Mouse (Mus musculus): ENCODE measurements at regions not wholly inside any gene's neighbourhood (a gene's known extent, or its start where the extent isn't known, plus 50 kb on each side); places are given as distances from the start of the nearest gene placed in this dataset.

DNA sequence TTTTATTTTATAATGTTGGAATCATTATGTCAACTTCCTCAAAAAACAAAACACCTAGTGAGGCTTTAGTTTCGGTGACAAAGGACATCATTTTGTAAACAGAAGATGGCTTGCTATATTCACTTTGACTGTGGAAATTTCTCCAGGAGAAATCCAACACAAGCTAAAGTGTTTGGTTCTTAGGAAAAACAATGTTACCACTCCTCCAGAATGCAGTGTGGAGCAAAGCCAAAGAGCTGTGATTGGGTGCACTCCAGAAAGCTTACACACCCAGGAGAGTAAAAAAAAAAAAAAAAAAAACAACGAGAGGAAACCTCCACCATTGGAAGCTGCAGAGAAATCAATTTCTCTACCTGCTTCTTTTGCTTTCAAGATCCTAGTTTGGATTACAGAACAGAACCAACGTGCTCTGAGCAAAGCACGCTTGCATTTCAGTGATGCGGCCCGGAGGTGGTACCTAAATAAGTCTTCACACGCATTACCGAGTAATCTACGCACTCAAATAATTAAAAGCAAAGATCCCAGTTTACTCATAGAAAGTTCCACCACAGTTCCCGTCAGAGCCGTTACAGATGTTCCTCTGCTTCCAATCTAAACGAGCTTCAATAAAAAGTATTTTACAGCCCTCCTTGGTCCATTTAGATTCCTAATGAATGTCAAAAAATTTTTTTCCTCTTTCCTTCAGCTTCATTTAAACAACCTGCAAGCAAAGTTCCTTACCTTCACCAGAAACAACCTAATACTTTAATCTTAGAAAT, 199.5 kb upstream of the Gk2 start:
- no peak for DNase-seq (ENCODE audit: low read depth, low spot score)

DNA sequence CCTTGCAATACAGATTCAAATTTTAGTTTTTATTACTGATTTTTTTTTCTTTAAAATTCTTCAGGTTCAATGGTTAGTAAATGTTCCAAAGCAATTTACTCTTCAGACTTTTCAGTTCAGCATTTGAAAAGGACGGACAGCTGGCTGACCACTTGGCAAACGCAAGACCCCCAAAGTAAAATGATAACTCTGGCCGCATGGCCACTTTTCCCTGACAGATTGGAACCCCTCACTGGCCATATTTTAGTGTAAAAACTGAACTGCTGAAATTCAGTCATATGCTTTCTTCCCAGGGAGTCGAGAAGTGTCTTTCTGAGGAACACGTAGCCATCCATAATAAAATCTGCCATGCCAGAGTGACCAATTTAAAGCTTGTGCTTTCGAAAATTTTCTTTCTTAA, 198.4 kb upstream of the Gk2 start:
- DNase-seq (ENCODE audit: low read depth, low spot score): no peak

DNA sequence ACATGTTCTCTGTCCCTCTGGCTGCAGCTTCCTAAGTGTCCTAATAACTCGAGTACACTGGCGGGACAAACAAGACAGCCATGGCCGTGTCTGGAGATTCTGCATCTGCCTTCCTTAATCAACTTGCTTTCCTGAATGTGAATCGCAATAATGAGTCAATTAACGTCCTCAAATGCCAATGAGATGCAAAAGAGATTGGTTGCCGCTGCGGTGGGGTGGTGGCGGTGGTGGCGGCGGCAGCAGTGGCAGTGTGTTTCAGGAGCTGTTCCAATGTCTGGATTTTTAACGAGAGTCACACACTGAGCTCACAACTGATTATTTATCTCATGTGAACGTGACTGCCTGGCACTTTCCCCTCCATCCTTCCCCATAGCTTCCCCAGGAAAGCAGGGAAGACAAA, 197.6 kb upstream of the Gk2 start:
- no peak for DNase-seq (ENCODE audit: low read depth, low spot score)

DNA sequence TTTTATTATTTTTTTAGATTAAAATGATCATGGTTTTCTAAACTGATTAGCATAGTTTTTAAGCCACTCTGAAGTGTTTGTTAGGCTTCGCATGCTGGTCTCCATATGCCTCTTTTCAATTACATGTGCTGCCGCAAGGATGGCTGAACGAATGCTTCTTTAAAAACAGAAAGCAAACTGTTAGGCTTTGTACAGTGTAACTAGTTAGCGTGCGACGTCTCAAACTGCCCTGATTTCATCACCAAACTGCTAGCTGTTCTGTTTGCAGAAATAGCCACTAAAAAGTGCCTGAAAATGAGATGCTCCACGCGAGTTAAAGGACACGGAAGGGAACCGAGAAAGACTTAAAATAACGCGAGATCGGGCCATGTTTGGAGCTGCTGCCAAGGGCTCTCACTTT, 185.4 kb upstream of the Gk2 start:
- peak; percentile 50 for DNase-seq (ENCODE audit: low read depth, low spot score)

DNA sequence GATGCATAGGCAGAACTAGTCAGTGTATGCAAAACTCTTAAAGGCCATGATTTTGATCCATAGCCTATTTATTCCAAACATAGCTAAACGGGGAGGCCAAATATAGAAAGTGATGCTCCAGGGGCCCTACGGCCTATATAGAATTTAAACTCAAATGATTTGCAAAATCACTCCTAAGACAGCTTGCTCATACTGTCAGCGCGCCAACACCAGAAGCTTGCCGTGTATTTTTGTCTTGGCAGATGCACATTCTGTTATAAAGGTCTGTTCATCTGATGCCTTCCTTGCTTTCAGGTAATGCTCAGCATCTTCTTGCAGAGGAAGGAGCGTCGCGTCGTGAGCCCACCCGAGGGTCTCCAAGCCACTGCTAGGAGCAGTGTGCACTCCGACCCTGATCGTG, 184.8 kb upstream of the Gk2 start:
- DNase-seq (ENCODE audit: low read depth, low spot score): peak; percentile 82

GRCm38 (mm10) chr5:97636357-97636756, 179.5 kb upstream of the Gk2 start:
- DNase-seq (ENCODE audit: low read depth, low spot score): no peak

- DNase-seq (ENCODE audit: low read depth, low spot score): no peak
Measured at GRCm38 (mm10) chr5:97633766-97634165, 176.9 kb upstream of the Gk2 start.

GRCm38 (mm10) chr5:97632791-97633190, 176.0 kb upstream of the Gk2 start:
- no peak for DNase-seq (ENCODE audit: low read depth, low spot score)

- DNase-seq (ENCODE audit: low read depth, low spot score): peak; percentile 34
Measured at GRCm38 (mm10) chr5:97625200-97625599, 168.4 kb upstream of the Gk2 start.

DNA sequence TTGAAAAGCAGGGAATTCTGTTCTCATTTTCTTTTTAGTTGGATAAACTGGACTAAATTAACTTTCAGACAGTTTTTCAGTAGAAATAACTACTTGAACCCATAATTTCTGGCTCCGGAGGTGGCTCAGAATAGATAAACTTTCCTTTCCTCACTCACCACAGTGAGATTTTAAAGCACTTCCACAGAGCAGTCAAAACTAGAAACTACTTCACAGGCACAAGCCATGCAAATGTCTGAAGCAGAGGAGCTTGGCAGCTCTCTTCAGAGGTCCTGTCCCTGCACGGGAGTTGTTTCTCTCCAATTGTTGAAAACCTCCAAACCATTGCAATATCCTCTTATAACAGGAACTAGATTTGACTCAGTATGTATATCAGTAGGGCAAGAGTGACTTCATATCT, 163.1 kb upstream of the Gk2 start:
- DNase-seq (ENCODE audit: low read depth, low spot score): no peak

DNA sequence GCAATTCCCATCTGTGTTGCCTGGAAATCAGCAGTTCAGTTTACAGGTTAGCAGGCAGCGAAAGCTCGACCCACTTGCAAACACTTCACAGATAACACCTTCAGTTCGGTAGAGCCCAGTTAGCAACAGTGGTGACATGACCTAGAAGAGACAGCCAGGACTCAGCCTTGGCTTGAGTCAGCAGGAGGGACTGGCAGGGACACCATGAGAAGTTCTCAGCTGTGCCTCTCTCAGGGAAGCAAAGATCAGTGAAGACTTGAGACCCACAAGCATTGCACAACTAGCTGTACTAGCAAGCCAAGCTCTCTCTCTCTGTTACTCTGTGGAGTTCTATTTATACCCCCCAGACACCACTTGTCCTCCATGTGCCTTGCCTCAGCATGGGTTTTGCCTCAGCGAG, 161.6 kb upstream of the Gk2 start:
- no peak for DNase-seq (ENCODE audit: low read depth, low spot score)

DNA sequence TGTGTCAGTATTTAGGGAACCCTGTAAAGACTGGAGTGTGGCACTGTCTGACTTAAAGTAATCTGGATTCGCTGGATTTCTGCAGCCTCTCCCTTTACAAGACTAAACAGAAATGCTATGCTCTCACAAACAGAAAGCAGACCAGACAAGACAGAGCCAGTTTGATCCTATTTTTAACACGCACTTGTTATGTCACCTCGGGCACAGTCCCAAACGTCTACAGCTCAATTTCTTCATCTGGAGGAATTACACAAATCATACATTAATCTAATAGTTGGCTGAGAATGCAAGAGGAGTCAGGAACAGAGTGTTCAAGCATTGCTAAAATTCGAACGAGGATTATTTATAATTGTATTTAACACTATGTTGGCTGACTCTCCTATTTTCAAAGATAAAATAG, 145.4 kb upstream of the Gk2 start:
- no peak for DNase-seq (ENCODE audit: low read depth, low spot score)

GRCm38 (mm10) chr5:97601384-97601783, 144.6 kb upstream of the Gk2 start:
- DNase-seq (ENCODE audit: low read depth, low spot score): no peak

DNA sequence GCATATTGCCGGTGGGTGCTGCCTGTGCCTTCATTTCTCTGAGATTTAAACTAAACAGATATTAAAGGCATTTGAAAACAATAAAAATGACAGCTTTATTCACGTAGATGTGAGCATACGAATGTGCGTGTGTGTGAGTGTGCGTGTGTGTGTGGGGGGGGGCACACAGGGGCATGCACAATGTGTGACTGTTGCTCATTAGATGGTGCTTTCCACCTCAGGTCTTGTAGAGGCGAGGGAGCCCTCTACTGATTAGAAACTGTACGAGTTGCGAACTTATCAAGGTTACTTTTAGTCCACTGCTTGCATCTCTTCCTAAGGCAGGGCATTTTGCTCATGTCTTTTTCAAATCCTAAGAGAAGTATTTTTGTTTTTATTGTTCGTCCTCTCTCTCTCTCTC, 141.9 kb upstream of the Gk2 start:
- DNase-seq (ENCODE audit: low read depth, low spot score): no peak

DNA sequence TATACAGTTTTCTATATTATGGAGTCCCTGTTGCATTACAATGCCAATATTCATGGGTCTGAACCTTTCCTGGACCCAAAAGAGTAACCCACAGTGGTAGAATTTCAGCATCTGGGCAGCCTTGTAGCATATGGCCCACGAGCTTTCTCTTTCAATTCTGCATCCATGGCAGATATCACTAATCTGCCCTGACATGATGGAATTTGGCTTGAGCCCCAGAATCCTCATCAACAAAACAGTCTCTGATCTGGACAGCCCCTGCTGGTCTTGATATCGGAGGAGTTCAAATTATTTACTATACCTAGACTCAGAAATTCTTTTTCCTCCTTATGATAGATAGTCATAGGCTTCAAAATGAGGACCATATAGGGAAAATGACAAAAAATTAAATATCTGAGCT, 139.1 kb upstream of the Gk2 start:
- no peak for DNase-seq (ENCODE audit: low read depth, low spot score)

DNA sequence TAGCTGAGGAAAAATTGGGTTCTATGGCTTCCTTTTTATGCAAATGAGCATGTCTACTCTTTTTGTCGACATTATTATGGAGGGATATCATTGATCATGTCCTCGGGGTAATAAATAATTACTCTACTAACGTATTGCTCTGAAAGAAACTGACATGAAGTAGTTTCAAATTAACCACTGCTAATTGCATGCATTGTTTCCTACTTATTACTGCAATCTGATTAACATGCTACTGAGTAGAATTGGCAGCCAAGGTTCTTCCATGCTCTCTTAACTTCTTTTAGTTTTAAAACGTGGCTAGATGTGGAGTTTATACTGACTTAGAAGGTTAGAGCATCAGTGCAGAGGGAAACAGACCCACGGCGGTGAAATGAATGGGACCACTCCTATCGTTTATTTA, 137.3 kb upstream of the Gk2 start:
- no peak for DNase-seq (ENCODE audit: low read depth, low spot score)

DNA sequence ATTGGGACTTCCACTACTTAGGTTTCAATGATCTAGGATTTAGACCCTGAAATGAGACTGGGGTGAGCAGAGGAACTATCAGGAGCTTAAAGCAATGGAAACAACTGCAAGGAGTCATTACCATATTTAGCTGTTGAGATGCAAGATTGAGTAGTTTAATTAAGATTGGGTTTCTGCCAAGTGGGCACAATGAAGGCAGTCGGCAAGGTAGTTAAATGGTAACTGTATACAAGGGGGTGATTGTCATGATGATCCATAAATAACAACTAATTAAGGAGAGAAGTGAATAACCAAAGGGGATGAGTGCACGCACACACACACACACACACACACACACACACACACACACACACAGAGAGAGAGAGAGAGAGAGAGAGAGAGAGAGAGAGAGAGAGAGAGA, 125.7 kb upstream of the Gk2 start:
- no peak for DNase-seq (ENCODE audit: low read depth, low spot score)

DNA sequence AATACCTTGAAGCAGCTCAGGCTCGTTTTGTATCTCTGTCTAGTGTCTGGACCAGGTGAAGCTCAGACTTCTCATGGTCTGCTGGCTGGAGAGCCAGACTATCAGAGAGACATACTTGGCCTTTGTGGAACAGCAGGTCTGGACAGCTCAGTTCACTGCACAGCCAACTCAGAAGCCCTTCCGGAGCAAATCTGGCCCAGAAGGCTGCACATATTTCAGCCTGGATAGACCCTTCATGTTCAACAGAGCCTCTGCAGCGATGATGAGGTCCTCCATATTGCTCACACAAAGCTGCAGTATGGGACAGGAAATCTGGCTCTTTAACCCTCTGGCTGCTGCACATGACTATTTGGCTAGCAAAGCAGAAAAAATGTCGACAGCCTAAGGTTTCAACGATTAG, 108.7 kb upstream of the Gk2 start:
- DNase-seq (ENCODE audit: low read depth, low spot score): no peak

GRCm38 (mm10) chr5:97563724-97564123, 106.9 kb upstream of the Gk2 start:
- DNase-seq (ENCODE audit: low read depth, low spot score): peak; percentile 16

GRCm38 (mm10) chr5:97554274-97554673, 97.5 kb upstream of the Gk2 start:
- DNase-seq (ENCODE audit: low read depth, low spot score): peak; percentile 43

GRCm38 (mm10) chr5:97553122-97553521, 96.3 kb upstream of the Gk2 start:
- no peak for DNase-seq (ENCODE audit: low read depth, low spot score)

GRCm38 (mm10) chr5:97537492-97538257, 80.9 kb upstream of the Gk2 start:
- no peak for DNase-seq (ENCODE audit: low read depth, low spot score)

GRCm38 (mm10) chr5:97533733-97534132, 76.9 kb upstream of the Gk2 start:
- DNase-seq (ENCODE audit: low read depth, low spot score): no peak

All from telencephalon, adult 2 months (tissue).